8 mouse cellular contexts compared by ENCODE assay signal in genomic region chr1:93445111-93445821, GRCm38 (mm10). TPM values are rescaled to one million over a fixed set of nuclear protein-coding genes. Genes with fewer than 3 reads are reported as not detected.
DNase-seq lines count a peak whose midpoint lies in the region; ATAC-seq lines count a peak whose summit lies in the region.

No protein-coding gene starts in this region.

- peak overlapping the region; percentile 46 for H3K4me2 ChIP-seq in intestine, embryonic 14.5 days (ENCODE audit: low read length)

- H3K27me3 ChIP-seq in intestine, embryonic 14.5 days (replicated peaks; ENCODE audit: control insufficient read depth, insufficient read depth, low read length) = no peaks in the 10 kb centered on the region

- WGBS in intestine, embryonic 14.5 days = under 1% methylated on average over 70 of the region's 84 CpGs

- H3K4me1 ChIP-seq in intestine, embryonic 14.5 days (replicated peaks; ENCODE audit: control insufficient read depth, insufficient read depth, low read length) = peaks cover 24% of the 10 kb centered on the region

- peak; percentile 74 for ATAC-seq in activated CD4-positive, CD25-positive, alpha-beta regulatory T cell, adult 4 months
- ATAC-seq in intestine, embryonic 14.5 days (replicated peaks; ENCODE audit: low FRiP score, low TSS enrichment, low read depth) = peak; percentile 92
- peak; percentile 85 for ATAC-seq in megakaryocyte-erythroid progenitor cell, adult 5-6 weeks (replicated peaks; ENCODE audit: low FRiP score, low TSS enrichment, poor library complexity, severe bottlenecking)

- peaks cover 29% of the 10 kb centered on the region for H3K36me3 ChIP-seq in intestine, embryonic 14.5 days (ENCODE audit: control insufficient read depth, insufficient read depth, low read length)

- peak overlapping the region; percentile 79 for H3K9ac ChIP-seq in intestine, embryonic 14.5 days (ENCODE audit: low read length)

- peak overlapping the region; percentile 74 for H3K4me3 ChIP-seq in intestine, embryonic 14.5 days (ENCODE audit: low read depth, low read length)

- H3K27ac ChIP-seq in intestine, embryonic 14.5 days (ENCODE audit: low read depth) = peak overlapping the region; percentile 95

- intact Hi-C loops in gastrocnemius, postnatal 14 days (cut with DNase I; ENCODE audit: low total_unique reads) = no loop called here
- intact Hi-C loops in left cerebral cortex, postnatal 14 days (cut with DNase I) = loop anchor here (1.0 kb wide), 1 partner anchor 33 kb away; the partner anchor contains the start of gene Hdlbp

- DNase-seq in embryo, embryonic 10 days (ENCODE audit: low spot score) = peak; percentile 78
- DNase-seq in gastrocnemius, postnatal 14 days = peak; percentile 84
- peak; percentile 93 for DNase-seq in intestine, embryonic 14.5 days (ENCODE audit: low spot score)
- peak; percentile 20 to 62 for DNase-seq in left cerebral cortex, postnatal 14 days (ENCODE audit: low spot score in 2 of 2)
- DNase-seq in right cerebral cortex, postnatal 14 days = peak; percentile 68
- DNase-seq in urinary bladder, postnatal 36 days (ENCODE audit: low spot score in 2 of 2) = peak; percentile 77 to 83

- no peaks in the 10 kb centered on the region for H3K9me3 ChIP-seq in intestine, embryonic 14.5 days (ENCODE audit: control insufficient read depth, low read length)

RNA-seq across cellular contexts. Expression of gene Hdlbp, which starts 33.3 kb away (rescaled TPM):
- 10 to 100 TPM; 44.1 to 58.8 TPM for polyA plus RNA-seq in activated CD4-positive, CD25-positive, alpha-beta regulatory T cell, adult 4 months (2017; shearing (Covaris generic))
- 100 to 1,000 TPM; 220 to 231 TPM for total RNA-seq in gastrocnemius, postnatal 14 days (2021)
- 124 and 142 TPM in 2 replicates for polyA plus RNA-seq in intestine, embryonic 14.5 days (2014; fragmentation: Nextera tagmentation; extraction: Ambion mirVana)
- 100 to 1,000 TPM; 159 to 165 TPM for total RNA-seq in left cerebral cortex, postnatal 14 days (2021)
- total RNA-seq in megakaryocyte-erythroid progenitor cell, adult 5-6 weeks (2014; fragmentation: Nextera tagmentation) = 121 and 153 TPM in 2 replicates
- total RNA-seq in megakaryocyte-erythroid progenitor cell, adult 5-6 weeks (2017) = 76.8 and 113 TPM in 2 replicates

Comparison
In these comparisons a context has a peak if more than half of its experiments do, and no peak if none do; other contexts are left out.
1. Peak in every context shown above with its lines: DNase-seq, ATAC-seq, H3K4me3 ChIP-seq and H3K27ac ChIP-seq.
2. DNase-seq: peak in every context shown above with its lines; median percentile 93 in intestine, embryonic 14.5 days; 84 in gastrocnemius, postnatal 14 days; 80 in urinary bladder, postnatal 36 days; 78 in embryo, embryonic 10 days; 68 in right cerebral cortex, postnatal 14 days; 41 in left cerebral cortex, postnatal 14 days.